In the genomic region with DNA sequence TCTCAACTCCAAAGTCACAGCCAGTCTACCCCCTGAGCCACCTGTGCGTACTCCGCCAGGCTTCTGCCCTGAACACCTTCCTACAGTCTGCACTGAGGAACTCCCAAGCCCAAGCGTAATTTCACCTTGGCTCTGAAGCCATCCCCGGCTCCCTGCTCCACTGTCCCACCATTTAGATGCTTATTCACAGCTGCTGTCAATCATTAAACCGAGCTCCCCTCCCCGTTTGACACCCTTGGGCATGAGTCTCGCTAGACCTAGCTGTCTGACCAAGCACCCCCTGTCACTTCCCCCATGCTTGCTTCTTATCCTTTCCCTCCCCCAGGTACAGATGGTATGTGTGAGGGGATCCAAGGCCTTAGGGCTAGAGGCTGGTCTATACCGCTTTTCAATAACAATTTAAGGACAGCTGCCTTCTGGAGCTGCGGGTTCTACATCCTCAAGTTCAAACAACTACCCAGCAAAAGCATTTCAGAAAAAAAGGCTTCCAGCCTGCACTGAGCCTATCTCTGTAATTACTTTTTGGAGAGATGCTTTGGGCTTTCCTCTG, we compare ENCODE assay signal across 17 mouse cellular contexts. TPM values are rescaled to one million over a fixed set of nuclear protein-coding genes. Genes with fewer than 3 reads are reported as not detected.
DNase-seq lines count a peak whose midpoint lies in the region; ATAC-seq lines count a peak whose summit lies in the region.
"Had no signal": no experiment of that assay in that cellular context is flagged by ENCODE, and none has a peak within 500 bp of the region (broad histone marks: within the 10 kb centered on the region; RNA-seq: fewer than 3 reads in every experiment).

No protein-coding gene starts in this region.

- H3K4me3 ChIP-seq in liver, embryonic 11.5 days (ENCODE audit: low read depth, low read length) = no peak overlapping the region
- no peak overlapping the region for H3K4me3 ChIP-seq in embryonic facial prominence, embryonic 12.5 days
- no peak overlapping the region for H3K4me3 ChIP-seq in limb, embryonic 12.5 days (replicated peaks)
- H3K4me3 ChIP-seq in heart, embryonic 11.5 days (ENCODE audit: low read depth, low read length) = no peak overlapping the region
- H3K4me3 ChIP-seq: left cerebral cortex, adult 2 months had no signal

- H3K9ac ChIP-seq in liver, embryonic 11.5 days (ENCODE audit: low read depth, low read length) = 0 out of 2 replicates have a peak overlapping the region, but pooled peaks have one; percentile 5
- no peak overlapping the region for H3K9ac ChIP-seq in embryonic facial prominence, embryonic 12.5 days
- 0 out of 2 replicates have a peak overlapping the region, but pooled peaks have one; percentile 0 for H3K9ac ChIP-seq in limb, embryonic 12.5 days (replicated peaks)
- no peak overlapping the region for H3K9ac ChIP-seq in heart, embryonic 11.5 days (ENCODE audit: low read depth, low read length)

- no peak overlapping the region for H3K27ac ChIP-seq in liver, embryonic 11.5 days (ENCODE audit: low read depth, low read length)
- peak overlapping the region; percentile 80 for H3K27ac ChIP-seq in embryonic facial prominence, embryonic 12.5 days
- H3K27ac ChIP-seq in limb, embryonic 12.5 days = peak overlapping the region; percentile 68; the same call in 1 of the 2 replicates
- no peak overlapping the region for H3K27ac ChIP-seq in heart, embryonic 11.5 days (ENCODE audit: low read depth, low read length)
- H3K27ac ChIP-seq: left cerebral cortex, adult 2 months; macrophage had no signal

- WGBS in liver, embryonic 11.5 days = 48% methylated on average over 9 of the region's 9 CpGs
- WGBS in embryonic facial prominence, embryonic 12.5 days = 46% methylated on average over 9 of the region's 9 CpGs
- WGBS in limb, embryonic 12.5 days = 51% methylated on average over 9 of the region's 9 CpGs
- WGBS in heart, embryonic 11.5 days (ENCODE audit: insufficient replicate concordance) = 61% methylated on average over 9 of the region's 9 CpGs

- H3K4me1 ChIP-seq in liver, embryonic 11.5 days (replicated peaks; ENCODE audit: control insufficient read depth, insufficient read depth, low read length) = peaks cover 44% of the 10 kb centered on the region
- H3K4me1 ChIP-seq in embryonic facial prominence, embryonic 12.5 days = peaks cover 79% of the 10 kb centered on the region
- peaks cover 76% of the 10 kb centered on the region for H3K4me1 ChIP-seq in limb, embryonic 12.5 days (replicated peaks)
- peaks cover 51% of the 10 kb centered on the region for H3K4me1 ChIP-seq in heart, embryonic 11.5 days (ENCODE audit: control insufficient read depth, insufficient read depth, low read length)

- H3K27me3 ChIP-seq in liver, embryonic 11.5 days (replicated peaks; ENCODE audit: control insufficient read depth, insufficient read depth, low read length) = peaks cover 4% of the 10 kb centered on the region; the same call in 1 of the 2 replicates
- H3K27me3 ChIP-seq in embryonic facial prominence, embryonic 12.5 days = no peaks in the 10 kb centered on the region
- H3K27me3 ChIP-seq in limb, embryonic 12.5 days = no peaks in the 10 kb centered on the region
- H3K27me3 ChIP-seq in heart, embryonic 11.5 days (ENCODE audit: control insufficient read depth, insufficient read depth, low read length) = no peaks in the 10 kb centered on the region

- no peak for DNase-seq in liver, embryonic 11.5 days (ENCODE audit: low spot score)
- no peak for DNase-seq in liver
- peak; percentile 80 for DNase-seq in kidney, adult 18-20 months
- DNase-seq: cerebellum, postnatal 14 days; right cerebral cortex, postnatal 25 days had no signal

- no peak for ATAC-seq in liver, embryonic 11.5 days (replicated peaks; ENCODE audit: low FRiP score)
- no peak for ATAC-seq in embryonic facial prominence, embryonic 12.5 days (ENCODE audit: insufficient number of reproducible peaks, insufficient read depth, low FRiP score, low TSS enrichment)
- ATAC-seq in limb, embryonic 12.5 days (ENCODE audit: insufficient number of reproducible peaks, insufficient read depth, low FRiP score, low TSS enrichment, low read depth) = no peak
- no peak for ATAC-seq in heart, embryonic 11.5 days (replicated peaks; ENCODE audit: insufficient number of reproducible peaks, low FRiP score, low TSS enrichment)
- ATAC-seq in erythroblast, adult 5-6 weeks (replicated peaks; ENCODE audit: low FRiP score, poor library complexity, severe bottlenecking) = no peak
- no peak for ATAC-seq in erythroid progenitor cell, adult 5-6 weeks (replicated peaks; ENCODE audit: low FRiP score, poor library complexity, severe bottlenecking)
- ATAC-seq: forebrain, embryonic 14.5 days had no signal

- H3K4me2 ChIP-seq in liver, embryonic 11.5 days = no peak overlapping the region
- 0 out of 2 replicates have a peak overlapping the region, but pooled peaks have one; percentile 13 for H3K4me2 ChIP-seq in embryonic facial prominence, embryonic 12.5 days (replicated peaks)
- no peak overlapping the region for H3K4me2 ChIP-seq in limb, embryonic 12.5 days
- no peak overlapping the region for H3K4me2 ChIP-seq in heart, embryonic 11.5 days

- no peaks in the 10 kb centered on the region for H3K9me3 ChIP-seq in liver, embryonic 11.5 days (ENCODE audit: control insufficient read depth, low read length)
- no peaks in the 10 kb centered on the region for H3K9me3 ChIP-seq in embryonic facial prominence, embryonic 12.5 days
- H3K9me3 ChIP-seq in limb, embryonic 12.5 days = no peaks in the 10 kb centered on the region
- no peaks in the 10 kb centered on the region for H3K9me3 ChIP-seq in heart, embryonic 11.5 days (replicated peaks; ENCODE audit: control insufficient read depth, low read length)

- no peaks in the 10 kb centered on the region; the same call in 1 of the 2 replicates for H3K36me3 ChIP-seq in liver, embryonic 11.5 days (ENCODE audit: control insufficient read depth, insufficient read depth, low read length)
- no peaks in the 10 kb centered on the region for H3K36me3 ChIP-seq in embryonic facial prominence, embryonic 12.5 days
- H3K36me3 ChIP-seq in limb, embryonic 12.5 days = peaks cover 7% of the 10 kb centered on the region
- H3K36me3 ChIP-seq in heart, embryonic 11.5 days (ENCODE audit: control insufficient read depth, insufficient read depth, low read length) = peaks cover 3% of the 10 kb centered on the region; the same call in 1 of the 2 replicates

RNA-seq across cellular contexts. Expression of gene Fignl2, which starts 8.7 kb away (rescaled TPM):
- polyA plus RNA-seq in liver, embryonic 11.5 days (2014; fragmentation: Nextera tagmentation; extraction: Ambion mirVana) = 0.27 and 0.40 TPM in 2 replicates
- polyA plus RNA-seq in embryonic facial prominence, embryonic 12.5 days (2016; fragmentation: Nextera tagmentation; extraction: Ambion mirVana) = 0.36 and 0.38 TPM in 2 replicates
- polyA plus RNA-seq in limb, embryonic 12.5 days (2016; fragmentation: Nextera tagmentation; extraction: Ambion mirVana) = 0.38 and 0.56 TPM in 2 replicates
- polyA plus RNA-seq in heart, embryonic 11.5 days (2014; fragmentation: Nextera tagmentation; extraction: Ambion mirVana) = 0.30 and 0.33 TPM in 2 replicates
- total RNA-seq in erythroblast, adult 5-6 weeks (2015; ENCODE audit: low replicate concordance) = not detected in 2 replicates
- total RNA-seq in erythroblast, adult 5-6 weeks (2017; ENCODE audit: low replicate concordance) = not detected in 2 replicates
- total RNA-seq in erythroid progenitor cell, adult 5-6 weeks (2015; ENCODE audit: low replicate concordance) = not detected in 2 replicates
- total RNA-seq in erythroid progenitor cell, adult 5-6 weeks (2017; ENCODE audit: low replicate concordance) = not detected in 2 replicates
- total RNA-seq: CH12.LX; hematopoietic stem cell, adult 5-6 weeks had no signal
- polyA plus RNA-seq: forebrain, embryonic 14.5 days had no signal

RNA-seq across cellular contexts. Expression of gene Gm47841, which starts 22.5 kb away (rescaled TPM):
- polyA plus RNA-seq in liver, embryonic 11.5 days (2014; fragmentation: Nextera tagmentation; extraction: Ambion mirVana) = not detected in 2 replicates
- polyA plus RNA-seq in embryonic facial prominence, embryonic 12.5 days (2016; fragmentation: Nextera tagmentation; extraction: Ambion mirVana) = not detected in 2 replicates
- polyA plus RNA-seq in limb, embryonic 12.5 days (2016; fragmentation: Nextera tagmentation; extraction: Ambion mirVana) = not detected in 2 replicates
- polyA plus RNA-seq in heart, embryonic 11.5 days (2014; fragmentation: Nextera tagmentation; extraction: Ambion mirVana) = not detected in 2 replicates
- not detected in 2 replicates for total RNA-seq in erythroblast, adult 5-6 weeks (2015; ENCODE audit: low replicate concordance)
- not detected in 2 replicates for total RNA-seq in erythroblast, adult 5-6 weeks (2017; ENCODE audit: low replicate concordance)
- not detected in 2 replicates for total RNA-seq in erythroid progenitor cell, adult 5-6 weeks (2015; ENCODE audit: low replicate concordance)
- total RNA-seq in erythroid progenitor cell, adult 5-6 weeks (2017; ENCODE audit: low replicate concordance) = not detected in 2 replicates
- total RNA-seq: CH12.LX; hematopoietic stem cell, adult 5-6 weeks; left cerebral cortex, adult 2 months had no signal
- polyA plus RNA-seq: forebrain, embryonic 14.5 days; gonadal fat pad, adult 2 months; macrophage; neural tube, embryonic 11.5 days had no signal

RNA-seq across cellular contexts. Expression of gene Ankrd33, which starts 45.8 kb away (rescaled TPM):
- not detected in 2 replicates for polyA plus RNA-seq in liver, embryonic 11.5 days (2014; fragmentation: Nextera tagmentation; extraction: Ambion mirVana)
- polyA plus RNA-seq in embryonic facial prominence, embryonic 12.5 days (2016; fragmentation: Nextera tagmentation; extraction: Ambion mirVana) = not detected in 2 replicates
- polyA plus RNA-seq in limb, embryonic 12.5 days (2016; fragmentation: Nextera tagmentation; extraction: Ambion mirVana) = not detected in 2 replicates
- polyA plus RNA-seq in heart, embryonic 11.5 days (2014; fragmentation: Nextera tagmentation; extraction: Ambion mirVana) = not detected in 2 replicates
- total RNA-seq in erythroblast, adult 5-6 weeks (2015; ENCODE audit: low replicate concordance) = not detected in 2 replicates
- not detected in 2 replicates for total RNA-seq in erythroblast, adult 5-6 weeks (2017; ENCODE audit: low replicate concordance)
- total RNA-seq in erythroid progenitor cell, adult 5-6 weeks (2015; ENCODE audit: low replicate concordance) = not detected in 2 replicates
- total RNA-seq in erythroid progenitor cell, adult 5-6 weeks (2017; ENCODE audit: low replicate concordance) = not detected in 2 replicates
- total RNA-seq: CH12.LX; hematopoietic stem cell, adult 5-6 weeks; left cerebral cortex, adult 2 months had no signal
- polyA plus RNA-seq: forebrain, embryonic 14.5 days; gonadal fat pad, adult 2 months; macrophage; neural tube, embryonic 11.5 days had no signal

RNA-seq across cellular contexts. Expression of gene Acvrl1, which starts 58.6 kb away (rescaled TPM):
- polyA plus RNA-seq in liver, embryonic 11.5 days (2014; fragmentation: Nextera tagmentation; extraction: Ambion mirVana) = 2.5 TPM in 2 replicates
- 10.8 and 11.3 TPM in 2 replicates for polyA plus RNA-seq in embryonic facial prominence, embryonic 12.5 days (2016; fragmentation: Nextera tagmentation; extraction: Ambion mirVana)
- polyA plus RNA-seq in limb, embryonic 12.5 days (2016; fragmentation: Nextera tagmentation; extraction: Ambion mirVana) = 7.3 and 7.4 TPM in 2 replicates
- polyA plus RNA-seq in heart, embryonic 11.5 days (2014; fragmentation: Nextera tagmentation; extraction: Ambion mirVana) = 1.5 and 2.0 TPM in 2 replicates
- 2.3 and 9.4 TPM in 2 replicates for total RNA-seq in erythroblast, adult 5-6 weeks (2015; ENCODE audit: low replicate concordance)
- 2.3 and 3.8 TPM in 2 replicates for total RNA-seq in erythroblast, adult 5-6 weeks (2017; ENCODE audit: low replicate concordance)
- total RNA-seq in erythroid progenitor cell, adult 5-6 weeks (2015; ENCODE audit: low replicate concordance) = 1.1 and 23.1 TPM in 2 replicates
- total RNA-seq in erythroid progenitor cell, adult 5-6 weeks (2017; ENCODE audit: low replicate concordance) = 0.08 and 1.3 TPM in 2 replicates

Comparison
In these comparisons a context has a peak if more than half of its experiments do, and no peak if none do; other contexts are left out.
1. H3K27ac ChIP-seq: peak in embryonic facial prominence, embryonic 12.5 days (single experiment) and limb, embryonic 12.5 days (single experiment); none in liver, embryonic 11.5 days (single experiment) and heart, embryonic 11.5 days (single experiment).
2. H3K9ac ChIP-seq: peak in liver, embryonic 11.5 days (single experiment) and limb, embryonic 12.5 days (single experiment); none in embryonic facial prominence, embryonic 12.5 days (single experiment) and heart, embryonic 11.5 days (single experiment).